In the genomic region with DNA sequence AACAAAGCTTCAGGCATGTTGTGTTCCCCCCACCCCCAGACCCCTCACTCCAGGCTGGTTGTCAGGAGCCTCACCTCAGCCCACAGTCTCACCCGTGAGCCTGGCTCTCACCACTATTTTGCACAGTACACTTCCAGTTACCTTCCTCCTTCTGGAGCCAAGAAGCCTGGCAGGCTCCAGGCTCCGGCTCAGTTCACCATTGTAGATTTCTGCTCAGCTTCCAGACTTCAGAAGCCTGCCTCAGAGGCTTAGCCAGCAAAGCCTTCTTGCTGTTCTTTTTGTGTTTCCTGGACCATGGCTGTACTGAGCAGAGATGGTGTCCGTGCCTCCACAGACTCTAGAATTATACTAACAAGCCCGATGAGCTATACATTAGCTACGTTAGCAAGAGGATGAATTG, we compare ENCODE assay signal across 10 mouse cellular contexts.
DNase-seq lines count a peak whose midpoint lies in the region; ATAC-seq lines count a peak whose summit lies in the region.
"Had no signal": no experiment of that assay in that cellular context is flagged by ENCODE, and none has a peak within 500 bp of the region (broad histone marks: within the 10 kb centered on the region; RNA-seq: fewer than 3 reads in every experiment).

No protein-coding gene starts in this region.

- 18% methylated on average over 5 of the region's 5 CpGs for WGBS in forebrain, embryonic 16.5 days
- WGBS in midbrain, embryonic 10.5 days: 33% methylated on average over 5 of the region's 5 CpGs

- H3K4me3 ChIP-seq in forebrain, embryonic 16.5 days (replicated peaks; ENCODE audit: low read length): no peak overlapping the region
- no peak overlapping the region for H3K4me3 ChIP-seq in midbrain, embryonic 10.5 days
- H3K4me3 ChIP-seq: heart, embryonic 13.5 days; intestine, embryonic 15.5 days had no signal

- peak overlapping the region; percentile 70 for H3K27ac ChIP-seq in forebrain, embryonic 16.5 days (ENCODE audit: low read length)
- peak overlapping the region; percentile 67 for H3K27ac ChIP-seq in midbrain, embryonic 10.5 days (replicated peaks)
- H3K27ac ChIP-seq: heart, embryonic 13.5 days; intestine, embryonic 15.5 days had no signal

- ATAC-seq in forebrain, embryonic 16.5 days: no peak
- no peak for ATAC-seq in erythroid progenitor cell, adult 5-6 weeks (replicated peaks; ENCODE audit: low FRiP score, poor library complexity, severe bottlenecking)
- ATAC-seq: intestine, embryonic 15.5 days had no signal

- no peaks in the 10 kb centered on the region for H3K27me3 ChIP-seq in forebrain, embryonic 16.5 days (replicated peaks; ENCODE audit: control insufficient read depth, insufficient read depth, low read length)
- no peaks in the 10 kb centered on the region for H3K27me3 ChIP-seq in midbrain, embryonic 10.5 days (ENCODE audit: low read depth, poor library complexity, severe bottlenecking)
- H3K27me3 ChIP-seq: intestine, embryonic 15.5 days had no signal

- H3K4me2 ChIP-seq in forebrain, embryonic 16.5 days (ENCODE audit: low read length): no peak overlapping the region
- H3K4me2 ChIP-seq: heart, embryonic 13.5 days; intestine, embryonic 15.5 days had no signal

- peak; percentile 50 to 51 for DNase-seq in right cerebral cortex, postnatal 10 days (ENCODE audit: low spot score in 2 of 2)
- no peak for DNase-seq in right cerebral cortex, postnatal 4 days
- DNase-seq in midbrain, embryonic 10.5 days (ENCODE audit: low spot score): no peak
- DNase-seq in layer of hippocampus, adult 9-11 months: no peak
- DNase-seq in embryo, embryonic 10 days (ENCODE audit: low spot score): no peak
- DNase-seq: kidney, postnatal 25 days had no signal

- no peaks in the 10 kb centered on the region for H3K36me3 ChIP-seq in forebrain, embryonic 16.5 days (ENCODE audit: control insufficient read depth, insufficient read depth)
- H3K36me3 ChIP-seq in midbrain, embryonic 10.5 days: no peaks in the 10 kb centered on the region
- H3K36me3 ChIP-seq: heart, embryonic 13.5 days; intestine, embryonic 15.5 days had no signal

- H3K9me3 ChIP-seq in forebrain, embryonic 16.5 days (ENCODE audit: control insufficient read depth, low read length): no peaks in the 10 kb centered on the region
- H3K9me3 ChIP-seq in midbrain, embryonic 10.5 days (replicated peaks): no peaks in the 10 kb centered on the region
- H3K9me3 ChIP-seq: heart, embryonic 13.5 days; intestine, embryonic 15.5 days had no signal

- no peak overlapping the region; the same call in 1 of the 2 replicates for H3K9ac ChIP-seq in forebrain, embryonic 16.5 days (replicated peaks; ENCODE audit: low read depth, low read length)
- H3K9ac ChIP-seq: heart, embryonic 13.5 days; intestine, embryonic 15.5 days had no signal

- peaks cover 30% of the 10 kb centered on the region for H3K4me1 ChIP-seq in forebrain, embryonic 16.5 days (replicated peaks; ENCODE audit: control insufficient read depth, insufficient read depth, low read length)
- peaks cover 27% of the 10 kb centered on the region for H3K4me1 ChIP-seq in midbrain, embryonic 10.5 days
- H3K4me1 ChIP-seq: intestine, embryonic 15.5 days had no signal

Comparison
In these comparisons a context has a peak if more than half of its experiments do, and no peak if none do; other contexts are left out.
1. DNase-seq: peak in right cerebral cortex, postnatal 10 days (2 of 2); none in right cerebral cortex, postnatal 4 days (single experiment), midbrain, embryonic 10.5 days (single experiment), layer of hippocampus, adult 9-11 months (single experiment) and embryo, embryonic 10 days (single experiment).